Mouse (Mus musculus) MEL (cell line): Measurements from ENCODE around the gene Cblb.

Source experiments
- CTCF ChIP-seq, 3 experiments: IDR thresholded peaks in 2 of 3; conservative IDR thresholded peaks in 1 of 3; 2 replicates each; pipeline ENCODE4 v1.5.1; 2011 to 2012; ENCODE audit warnings: low read length in 3 of 3, low read depth in 2 of 3, mild to moderate bottlenecking in 2 of 3, improper control_type of control experiment in 1 of 3, inconsistent platforms in 1 of 3, mixed read lengths in 1 of 3, moderate library complexity in 1 of 3; ENCODE audit not compliant: control insufficient read depth in 1 of 3, insufficient read depth in 1 of 3, poor library complexity in 1 of 3, severe bottlenecking in 1 of 3
- E2F4 ChIP-seq: IDR thresholded peaks from 2 replicates; pipeline ENCODE4 v1.6.1; 2011; ENCODE audit warnings: low read depth, low read length, improper control_type of control experiment, borderline replicate concordance
- EP300 ChIP-seq, 2 experiments: IDR thresholded peaks; 2 replicates each; pipeline ENCODE4 v1.6.1; 2011; ENCODE audit warnings: improper control_type of control experiment in 2 of 2, low read length in 2 of 2, low read depth in 1 of 2, mild to moderate bottlenecking in 1 of 2
- GATA1 ChIP-seq: IDR thresholded peaks from 2 replicates; pipeline ENCODE4 v1.6.1; 2011; ENCODE audit warnings: low read depth, low read length, improper control_type of control experiment
- MAZ ChIP-seq: IDR thresholded peaks from 2 replicates; pipeline ENCODE4 v1.6.1; 2012; ENCODE audit warnings: low read depth, mild to moderate bottlenecking, inconsistent platforms, low read length, improper control_type of control experiment
- NELFE ChIP-seq: IDR thresholded peaks from 2 replicates; pipeline ENCODE4 v1.6.1; 2011; ENCODE audit warnings: low read depth, low read length, improper control_type of control experiment
- POLR2AphosphoS2 ChIP-seq: IDR thresholded peaks from 2 replicates; pipeline ENCODE4 v1.6.1; 2011; ENCODE audit warnings: low read length, improper control_type of control experiment
- POLR2AphosphoS5 ChIP-seq: IDR thresholded peaks from 2 replicates; pipeline ENCODE4 v1.6.1; 2012; ENCODE audit warnings: low read depth, borderline replicate concordance, mild to moderate bottlenecking, inconsistent platforms, low read length, moderate library complexity, mixed read lengths
- TAL1 ChIP-seq: IDR thresholded peaks from 2 replicates; pipeline ENCODE4 v1.6.1; 2012; ENCODE audit warnings: mild to moderate bottlenecking, inconsistent platforms, low read length, moderate library complexity, mixed read lengths
- ZKSCAN1 ChIP-seq: IDR thresholded peaks from 2 replicates; pipeline ENCODE4 v1.6.1; 2012; ENCODE audit warnings: low read depth, mild to moderate bottlenecking, inconsistent platforms, low read length, improper control_type of control experiment, moderate library complexity

DNA sequence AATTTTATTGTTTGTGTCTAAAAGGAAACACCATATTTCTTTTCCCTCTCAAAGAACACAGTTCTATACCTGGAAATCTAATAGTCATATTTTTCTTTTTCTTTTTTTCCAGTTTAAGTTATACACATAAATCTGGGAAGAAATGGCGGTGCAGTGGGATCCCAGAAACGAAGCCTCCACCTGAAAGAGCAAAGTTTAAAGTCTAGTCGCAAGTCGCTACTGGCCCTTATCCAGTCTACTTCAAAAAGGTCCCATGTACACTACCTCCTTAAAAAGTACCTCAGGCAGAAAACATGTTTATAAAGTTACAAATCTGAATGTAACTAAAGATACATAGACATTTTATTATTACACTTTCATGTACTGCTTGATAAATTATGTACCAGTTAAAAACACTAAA is 219.2 kb downstream of the Cblb start:
- TF ChIP-seq EP300 (IDR thresholded peaks at IDR 0.05; ENCODE audit: low read depth in 1 of 2, low read length in 2 of 2) (no peak), ZKSCAN1 (no peak), POLR2AphosphoS2 (no peak), CTCF (IDR thresholded peaks at IDR 0.05 in 2 of 3, conservative IDR thresholded peaks at IDR 0.05 in 1 of 3; ENCODE audit: control insufficient read depth in 1 of 3, insufficient read depth in 1 of 3, low read depth in 2 of 3, low read length in 3 of 3, poor library complexity in 1 of 3, severe bottlenecking in 1 of 3) (no peak), NELFE (no peak), TAL1 (no peak), POLR2AphosphoS5 (no peak), E2F4 (no peak), MAZ (no peak), GATA1 (no peak)
